Mouse (Mus musculus) spleen, adult 2 months (tissue): ENCODE measurements around the gene Resp18. TPM values are rescaled to one million over a fixed set of nuclear protein-coding genes. Genes with fewer than 3 reads are reported as not detected.

Source experiments
- DNase-seq, 2 experiments: peaks; one replicate each; pipeline versions ENCODE4 v3.0.0 to v3.0.0-alpha.2; 2012 to 2021; ENCODE audit warnings: low spot score in 2 of 2, low read depth in 1 of 2
- H3K27ac ChIP-seq: fragments of 200-500 bp; 2 replicates; pipeline ENCODE4 v1.5.1; 2012; ENCODE audit warnings: low read length, inconsistent platforms; ENCODE audit not compliant: insufficient read depth
- H3K27me3 ChIP-seq: fragments of 200-500 bp; 2 replicates; pipeline ENCODE4 v1.6.1; 2012; ENCODE audit warnings: mild to moderate bottlenecking, moderate library complexity, low read length, inconsistent platforms; ENCODE audit not compliant: control insufficient read depth, insufficient read depth
- H3K36me3 ChIP-seq: fragments of 200-500 bp; 2 replicates; pipeline ENCODE4 v1.6.1; 2012; ENCODE audit warnings: mild to moderate bottlenecking, low read length, inconsistent platforms; ENCODE audit not compliant: control insufficient read depth, insufficient read depth
- H3K4me1 ChIP-seq: fragments of 200-500 bp; 2 replicates; pipeline ENCODE4 v1.6.1; 2011; ENCODE audit warnings: inconsistent platforms; ENCODE audit not compliant: control insufficient read depth, insufficient read depth, insufficient read length
- H3K4me3 ChIP-seq: fragments of 200-500 bp; 2 replicates; pipeline ENCODE4 v1.5.1; 2011; ENCODE audit warnings: mild to moderate bottlenecking, inconsistent platforms; ENCODE audit not compliant: insufficient read depth, insufficient read length; ENCODE audit errors: extremely low read depth
- CTCF ChIP-seq: fragments of 200-500 bp; IDR thresholded peaks from 2 replicates; pipeline ENCODE4 v1.5.1; 2011; ENCODE audit warnings: mild to moderate bottlenecking, inconsistent platforms; ENCODE audit not compliant: insufficient read depth, insufficient read length, insufficient replicate concordance; ENCODE audit errors: extremely low read depth
- POLR2A ChIP-seq: fragments of 200-500 bp; IDR thresholded peaks from 2 replicates; pipeline ENCODE4 v1.6.1; 2011; ENCODE audit warnings: low read depth, low read length, inconsistent platforms
- WGBS: fragments of 180-500 bp; shearing (Covaris S2); methylation state at CpG from one replicate; pipeline ENCODE4 v1.1.7; 2018; 5-methylcytosine and 5-hydroxymethylcytosine counted together
- polyA plus RNA-seq: library from polyadenylated mRNA; depleted of rRNA; stranded (reverse); fragments of >200 nt; gene quantifications from 2 replicates; pipeline ENCODE4 v1.2.3, GENCODE M21; 2012

Resp18 gene
- polyA plus RNA-seq, 1 experiment: not detected

GRCm38 (mm10) chr1:75247071-75247930, 30.9 kb downstream of the Resp18 start:
- no peak overlapping the region for H3K4me3 ChIP-seq
- no peaks in the 10 kb centered on the region for H3K27me3 ChIP-seq
- peaks cover 9% of the 10 kb centered on the region; the same call in 1 of the 2 replicates for H3K4me1 ChIP-seq
- H3K36me3 ChIP-seq: 0 out of 2 replicates have a peak, but pooled peaks cover 4% of the 10 kb centered on the region
- no peak for DNase-seq
- TF ChIP-seq CTCF: no peak
- TF ChIP-seq POLR2A: no peak
- H3K27ac ChIP-seq: no peak overlapping the region
- 91% methylated on average over 16 of the region's 16 CpGs for WGBS

GRCm38 (mm10) chr1:75244836-75245235, 33.4 kb downstream of the Resp18 start:
- TF ChIP-seq POLR2A: no peak
- no peak for TF ChIP-seq CTCF
- WGBS: 65% methylated on average over 4 of the region's 4 CpGs
- no peaks in the 10 kb centered on the region for H3K27me3 ChIP-seq
- peaks cover 10% of the 10 kb centered on the region for H3K36me3 ChIP-seq
- no peak for DNase-seq
- H3K4me1 ChIP-seq: peaks cover 5% of the 10 kb centered on the region; the same call in 1 of the 2 replicates
- H3K4me3 ChIP-seq: no peak overlapping the region
- H3K27ac ChIP-seq: no peak overlapping the region

- DNase-seq: no peak
- 96% methylated on average over 12 of the region's 12 CpGs for WGBS
- Histone ChIP-seq H3K27me3 (no peaks in the 10 kb centered on the region), H3K4me1 (peaks cover 5% of the 10 kb centered on the region; the same call in 1 of the 2 replicates), H3K27ac (no peak overlapping the region), H3K36me3 (peaks cover 11% of the 10 kb centered on the region), H3K4me3 (no peak overlapping the region)
- no peak for TF ChIP-seq CTCF
- TF ChIP-seq POLR2A: no peak
These were observed 33.9 kb downstream of the Resp18 start for GRCm38 (mm10) chr1:75244175-75244826.

- Histone ChIP-seq H3K4me3 (no peak overlapping the region), H3K27ac (no peak overlapping the region), H3K27me3 (no peaks in the 10 kb centered on the region), H3K4me1 (peaks cover 3% of the 10 kb centered on the region; the same call in 1 of the 2 replicates), H3K36me3 (peaks cover 11% of the 10 kb centered on the region)
- no peak for TF ChIP-seq POLR2A
- TF ChIP-seq CTCF: no peak
- no peak for DNase-seq
- 95% methylated on average over 14 of the region's 14 CpGs for WGBS
These were observed 34.8 kb downstream of the Resp18 start for GRCm38 (mm10) chr1:75243411-75243810.

- peaks cover 13% of the 10 kb centered on the region for H3K4me1 ChIP-seq
- DNase-seq: no peak
- no peak overlapping the region for H3K27ac ChIP-seq
- H3K4me3 ChIP-seq: no peak overlapping the region
- WGBS: 94% methylated on average over 10 of the region's 10 CpGs
- no peaks in the 10 kb centered on the region for H3K27me3 ChIP-seq
- H3K36me3 ChIP-seq: peaks cover 11% of the 10 kb centered on the region
- TF ChIP-seq CTCF (no peak), POLR2A (no peak)
These were observed 38.6 kb downstream of the Resp18 start for GRCm38 (mm10) chr1:75239591-75239990.

- H3K27me3 ChIP-seq: no peaks in the 10 kb centered on the region
- peaks cover 7% of the 10 kb centered on the region for H3K36me3 ChIP-seq
- H3K4me1 ChIP-seq: peaks cover 13% of the 10 kb centered on the region
- peak within 1 kb of the TSS; percentile 91 for H3K27ac ChIP-seq
- peak; percentile 85 to 86 for DNase-seq
- H3K4me3 ChIP-seq: peak within 1 kb of the TSS; percentile 76
- TF ChIP-seq CTCF: no peak
- TF ChIP-seq POLR2A: peak; percentile 39
- under 1% methylated on average over 63 of the region's 64 CpGs for WGBS
These were observed 41.8 kb downstream of the Resp18 start, which contains the start of gene Dnajb2 for GRCm38 (mm10) chr1:75236117-75237050. Gene Dnajb2, plus strand, starts transcription at chr1:75236406.
